Mouse (Mus musculus) forebrain, embryonic 16.5 days (tissue): ENCODE measurements at regions not wholly inside any gene's neighbourhood (a gene's known extent, or its start where the extent isn't known, plus 50 kb on each side); places are given as distances from the start of the nearest gene placed in this dataset.

ENCODE experiments used
- ATAC-seq: fragments of 200-750 bp; cut with Nextera tagmentation; 2 replicates; pipeline ENCODE4 v1.8.0; 2017; ENCODE audit warnings: mild to moderate bottlenecking, moderate library complexity
- H3K27ac ChIP-seq: fragments of 300-500 bp; sonication (generic); 2 replicates; pipeline ENCODE4 v1.5.1; 2014; ENCODE audit warnings: low read length, control low read depth
- H3K27me3 ChIP-seq: fragments of 300-500 bp; sonication (generic); replicated peaks from 2 replicates; pipeline ENCODE4 v1.6.1; 2014; ENCODE audit warnings: low read length; ENCODE audit not compliant: control insufficient read depth, insufficient read depth
- H3K36me3 ChIP-seq: fragments of 300-500 bp; sonication (generic); 2 replicates; pipeline ENCODE4 v1.6.1; 2014; ENCODE audit not compliant: control insufficient read depth, insufficient read depth
- H3K4me1 ChIP-seq: fragments of 300-500 bp; sonication (generic); replicated peaks from 2 replicates; pipeline ENCODE4 v1.6.1; 2014; ENCODE audit warnings: low read length; ENCODE audit not compliant: control insufficient read depth, insufficient read depth
- H3K4me2 ChIP-seq: fragments of 300-500 bp; sonication (generic); 2 replicates; pipeline ENCODE4 v1.6.1; 2014; ENCODE audit warnings: mild to moderate bottlenecking, low read length, control low read depth
- H3K4me3 ChIP-seq: fragments of 300-500 bp; sonication (generic); replicated peaks from 2 replicates; pipeline ENCODE4 v1.5.1; 2014; ENCODE audit warnings: mild to moderate bottlenecking, low read length, control low read depth
- H3K9ac ChIP-seq: fragments of 300-500 bp; sonication (generic); replicated peaks from 2 replicates; pipeline ENCODE4 v1.6.1; 2014; ENCODE audit warnings: low read depth, low read length, control low read depth
- H3K9me3 ChIP-seq: fragments of 300-500 bp; sonication (generic); 2 replicates; pipeline ENCODE4 v1.6.1; 2016; ENCODE audit warnings: low read length; ENCODE audit not compliant: control insufficient read depth
- WGBS: fragments of 180-500 bp; shearing (Covaris S2); extraction: QIAGEN DNeasy Blood & Tissue Kit; methylation state at CpG from one replicate; pipeline ENCODE4 v1.1.7; 2014; 5-methylcytosine and 5-hydroxymethylcytosine counted together

DNA sequence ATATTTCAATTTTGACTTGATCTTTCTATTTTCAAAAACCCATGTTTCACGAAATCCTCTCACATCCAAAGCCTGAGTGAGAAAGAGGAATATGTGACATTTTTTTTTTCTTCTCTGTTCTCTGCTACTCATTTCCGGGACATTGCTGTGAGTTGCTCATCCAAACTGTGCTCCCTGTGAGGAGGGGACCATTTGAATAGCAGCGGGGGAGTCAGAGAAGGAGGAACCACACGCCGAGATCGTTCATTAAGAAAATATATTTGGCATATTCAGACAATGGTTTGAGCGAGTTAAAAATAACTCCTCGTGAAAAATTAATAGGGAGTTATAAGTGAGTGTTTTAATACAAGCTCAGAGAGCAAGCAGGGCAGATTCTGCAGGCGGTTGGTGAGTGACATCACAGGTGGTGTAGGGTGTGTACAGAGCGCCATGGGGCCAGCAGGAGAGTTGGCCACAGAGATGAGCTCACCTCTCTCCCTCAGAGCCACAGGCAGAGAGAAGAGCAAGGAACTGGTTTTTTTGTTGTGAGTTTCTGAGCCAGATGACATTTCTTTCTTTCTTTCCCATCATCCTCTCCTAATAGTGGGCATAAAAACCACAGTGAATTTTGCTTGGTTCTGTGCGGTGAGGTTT, 54.4 kb upstream of the Calcoco1 start:
- ATAC-seq = peak; percentile 68; the same call in 1 of the 2 replicates
- Histone ChIP-seq H3K36me3 (no peaks in the 10 kb centered on the region), H3K9ac (no peak overlapping the region), H3K4me1 (no peaks in the 10 kb centered on the region), H3K4me3 (no peak overlapping the region), H3K27me3 (no peaks in the 10 kb centered on the region), H3K27ac (peak overlapping the region; percentile 60), H3K4me2 (no peak overlapping the region), H3K9me3 (no peaks in the 10 kb centered on the region)
- 40% methylated on average over 11 of the region's 11 CpGs for WGBS

DNA sequence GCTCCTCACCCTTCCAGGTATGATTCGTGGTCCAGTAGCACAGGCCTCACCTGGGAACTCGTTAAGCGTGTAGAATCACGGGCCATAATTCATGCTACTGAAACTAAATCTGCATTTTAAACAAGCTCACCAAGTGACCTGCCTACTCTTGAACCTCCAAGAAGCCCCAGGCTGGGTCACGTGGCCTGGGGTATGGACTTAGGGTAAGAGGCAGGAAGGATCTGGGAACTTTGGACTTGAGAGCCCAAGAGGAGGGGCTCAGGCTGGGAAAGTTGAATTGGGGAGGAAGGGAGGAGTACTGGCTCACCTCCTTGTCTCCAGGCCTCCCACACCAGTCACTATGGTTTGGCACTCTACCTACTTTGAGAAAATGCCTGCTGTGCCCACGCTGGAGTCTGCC, 58.6 kb upstream of the Calcoco1 start:
- no peak overlapping the region for H3K9ac ChIP-seq
- no peaks in the 10 kb centered on the region for H3K36me3 ChIP-seq
- 79% methylated on average over 6 of the region's 6 CpGs for WGBS
- 0 out of 2 replicates have a peak, but pooled peaks cover 2% of the 10 kb centered on the region for H3K4me1 ChIP-seq
- ATAC-seq = no peak
- no peak overlapping the region for H3K4me3 ChIP-seq
- no peaks in the 10 kb centered on the region for H3K9me3 ChIP-seq
- H3K27ac ChIP-seq = no peak overlapping the region
- H3K27me3 ChIP-seq = no peaks in the 10 kb centered on the region
- H3K4me2 ChIP-seq = no peak overlapping the region

DNA sequence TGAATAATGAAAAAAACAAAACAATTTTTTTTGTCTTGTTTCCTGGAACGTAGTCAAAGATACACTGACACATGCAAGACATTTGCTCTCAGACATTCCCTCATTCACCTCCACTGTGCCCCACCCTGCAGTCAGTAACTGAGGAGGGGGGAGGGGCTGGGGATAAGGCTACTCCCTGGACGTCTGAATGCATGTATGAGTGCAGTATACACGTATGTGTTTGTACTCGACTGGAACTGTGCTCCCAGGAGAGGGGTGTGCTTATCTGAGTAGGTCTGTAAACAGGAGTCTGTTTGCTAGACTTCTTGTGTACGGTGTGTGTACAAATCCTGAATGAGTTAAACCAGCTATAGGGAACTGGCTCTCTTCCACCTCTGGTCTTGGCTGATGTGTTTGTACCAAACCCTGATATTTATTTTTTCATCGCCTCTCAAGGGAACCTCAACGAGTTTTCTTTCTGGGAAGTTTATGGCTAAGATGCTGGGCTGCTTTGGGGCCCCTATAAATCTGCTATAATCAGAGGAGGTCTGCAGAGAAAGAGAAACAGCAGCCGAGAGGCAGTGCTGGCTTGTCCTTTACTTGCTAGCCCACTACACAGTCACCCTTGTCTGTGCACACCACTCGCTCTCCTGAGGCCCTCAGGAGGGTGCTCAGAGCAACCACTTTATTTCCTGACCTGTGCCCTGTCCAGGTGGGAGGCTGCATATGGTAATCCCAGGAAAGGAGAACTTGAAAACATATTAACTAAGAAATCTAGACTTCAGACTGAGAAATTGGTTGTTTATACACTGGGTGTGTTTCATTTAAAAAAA, 61.2 kb upstream of the Calcoco1 start:
- Histone ChIP-seq H3K4me3 (no peak overlapping the region), H3K9ac (no peak overlapping the region), H3K4me1 (0 out of 2 replicates have a peak, but pooled peaks cover 2% of the 10 kb centered on the region), H3K27ac (no peak overlapping the region), H3K9me3 (no peaks in the 10 kb centered on the region), H3K36me3 (no peaks in the 10 kb centered on the region), H3K4me2 (no peak overlapping the region), H3K27me3 (no peaks in the 10 kb centered on the region)
- WGBS = 47% methylated on average over 9 of the region's 9 CpGs
- no peak for ATAC-seq

GRCm38 (mm10) chr15:102785055-102785820, 63.3 kb upstream of the Calcoco1 start:
- peaks cover 18% of the 10 kb centered on the region for H3K4me1 ChIP-seq
- H3K27me3 ChIP-seq = no peaks in the 10 kb centered on the region
- H3K9me3 ChIP-seq = no peaks in the 10 kb centered on the region
- ATAC-seq = no peak
- no peak overlapping the region for H3K9ac ChIP-seq
- WGBS = 37% methylated on average over 10 of the region's 10 CpGs
- H3K27ac ChIP-seq = no peak overlapping the region
- H3K4me2 ChIP-seq = no peak overlapping the region
- H3K36me3 ChIP-seq = no peaks in the 10 kb centered on the region
- no peak overlapping the region for H3K4me3 ChIP-seq

DNA sequence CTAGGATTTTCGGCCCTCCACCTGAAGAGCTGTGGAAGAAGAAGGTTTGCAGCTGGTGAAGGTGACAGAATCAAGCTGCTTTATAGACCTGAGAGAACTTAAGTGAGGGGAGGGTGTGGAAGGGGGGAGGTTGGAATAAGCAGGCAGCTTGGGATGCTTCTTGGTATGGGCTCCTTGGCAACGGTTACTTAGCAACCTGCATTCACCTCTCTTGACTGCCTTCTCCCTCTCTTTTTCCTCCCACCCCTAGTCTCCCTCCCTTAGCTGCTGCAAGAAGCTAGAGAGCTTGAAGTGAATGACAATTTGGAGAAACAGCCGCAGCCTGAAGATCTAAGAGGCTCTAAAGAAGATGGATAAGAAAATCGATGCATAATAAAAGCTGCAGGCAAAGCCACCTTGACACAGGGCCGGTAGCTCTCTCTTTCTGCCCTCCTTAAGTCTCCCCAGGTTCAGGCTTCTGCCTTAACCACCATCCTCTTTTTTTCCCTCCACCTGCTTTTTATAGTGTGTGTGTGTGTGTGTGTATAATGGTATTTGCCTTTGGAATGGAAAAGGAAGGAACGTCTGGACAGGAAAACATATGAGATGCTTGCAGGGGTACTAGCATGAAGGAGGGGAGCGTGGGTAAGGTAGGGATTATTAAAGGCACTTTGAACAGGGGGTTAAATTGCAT, 67.0 kb upstream of the Calcoco1 start:
- Histone ChIP-seq H3K4me1 (peaks cover 18% of the 10 kb centered on the region), H3K4me3 (peak overlapping the region; percentile 23), H3K27me3 (no peaks in the 10 kb centered on the region), H3K36me3 (no peaks in the 10 kb centered on the region), H3K9ac (peak overlapping the region; percentile 47), H3K4me2 (peak overlapping the region; percentile 39), H3K9me3 (no peaks in the 10 kb centered on the region), H3K27ac (peak overlapping the region; percentile 95)
- 14% methylated on average over 7 of the region's 7 CpGs for WGBS
- peak; percentile 96 for ATAC-seq

GRCm38 (mm10) chr15:102797020-102797618, 75.1 kb upstream of the Calcoco1 start:
- 0 out of 2 replicates have a peak overlapping the region, but pooled peaks have one; percentile 13 for H3K4me3 ChIP-seq
- peak overlapping the region; percentile 10 for H3K4me2 ChIP-seq
- H3K9me3 ChIP-seq = no peaks in the 10 kb centered on the region
- peak overlapping the region; percentile 67 for H3K27ac ChIP-seq
- ATAC-seq = peak; percentile 80
- 37% methylated on average over 5 of the region's 5 CpGs for WGBS
- H3K9ac ChIP-seq = 0 out of 2 replicates have a peak overlapping the region, but pooled peaks have one; percentile 4
- no peaks in the 10 kb centered on the region for H3K27me3 ChIP-seq
- H3K4me1 ChIP-seq = peaks cover 12% of the 10 kb centered on the region
- H3K36me3 ChIP-seq = no peaks in the 10 kb centered on the region

DNA sequence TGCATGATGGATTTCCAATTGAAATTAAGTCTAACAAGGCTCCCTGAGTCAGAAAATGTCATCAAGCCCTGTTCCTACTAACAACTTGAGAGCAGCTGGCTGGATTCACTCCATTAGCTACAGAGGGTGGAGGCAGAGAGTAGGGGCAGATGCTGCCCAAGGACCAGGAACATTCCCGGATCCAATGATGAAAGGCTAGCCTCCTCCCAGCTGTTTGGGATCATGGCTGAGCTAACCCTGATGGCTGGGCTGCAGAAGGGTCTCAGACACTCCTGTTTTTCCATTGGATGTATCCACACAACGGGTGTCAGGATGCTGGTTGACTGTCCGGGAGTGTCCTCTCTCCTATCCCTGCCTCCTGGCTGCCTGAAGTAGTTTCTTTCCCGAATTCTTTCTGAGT, 78.1 kb upstream of the Calcoco1 start:
- no peak for ATAC-seq
- peaks cover 12% of the 10 kb centered on the region for H3K4me1 ChIP-seq
- no peak overlapping the region for H3K4me2 ChIP-seq
- H3K9me3 ChIP-seq = no peaks in the 10 kb centered on the region
- no peaks in the 10 kb centered on the region for H3K36me3 ChIP-seq
- no peak overlapping the region for H3K9ac ChIP-seq
- H3K27me3 ChIP-seq = no peaks in the 10 kb centered on the region
- no peak overlapping the region for H3K27ac ChIP-seq
- H3K4me3 ChIP-seq = no peak overlapping the region
- WGBS = 79% methylated on average over 4 of the region's 4 CpGs

DNA sequence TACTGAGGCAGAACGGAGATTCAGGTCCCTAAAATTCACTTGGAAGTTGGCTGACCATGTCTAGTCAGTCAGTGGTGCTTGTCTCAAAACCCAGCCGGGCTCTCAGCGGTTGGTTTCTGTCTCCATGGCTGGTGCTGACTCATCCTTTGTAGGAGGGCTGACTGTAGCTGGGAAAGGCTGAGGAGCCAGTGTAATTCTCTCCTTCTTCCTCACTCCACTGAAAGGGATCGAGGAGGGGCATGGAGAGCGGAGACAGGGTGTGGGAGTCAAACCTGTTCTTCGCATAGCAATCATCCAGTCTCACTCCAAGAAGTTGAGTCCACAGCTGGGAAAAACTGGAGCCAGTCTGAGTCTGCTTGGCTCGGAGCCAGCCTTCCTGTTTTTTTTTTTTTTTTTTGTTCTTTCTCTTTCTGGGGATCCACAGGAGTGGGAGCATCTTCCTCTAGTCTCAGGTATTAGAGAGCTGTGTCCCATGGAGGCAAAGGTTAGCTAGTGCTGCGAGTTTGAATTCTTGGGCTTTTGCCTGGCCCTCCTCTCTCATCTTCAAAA, 80.4 kb upstream of the Calcoco1 start:
- no peak overlapping the region for H3K9ac ChIP-seq
- WGBS = 62% methylated on average over 8 of the region's 8 CpGs
- H3K27me3 ChIP-seq = no peaks in the 10 kb centered on the region
- no peak overlapping the region for H3K4me3 ChIP-seq
- H3K4me2 ChIP-seq = no peak overlapping the region
- no peaks in the 10 kb centered on the region for H3K36me3 ChIP-seq
- ATAC-seq = no peak
- H3K4me1 ChIP-seq = peaks cover 9% of the 10 kb centered on the region
- no peaks in the 10 kb centered on the region for H3K9me3 ChIP-seq
- no peak overlapping the region for H3K27ac ChIP-seq
